Mouse (Mus musculus): ENCODE results near the gene Pdia4.
"Not testable (repeated sequence)": the region's sequence is repeated elsewhere in the genome, so short reads cannot be mapped to it uniquely, and the experiment has no call there.

GRCm38 (mm10) chr6:47857729-47858128 lies 44.5 kb upstream of the Pdia4 start:
- TF ChIP-seq USF1 (IDR thresholded peaks at IDR 0.05; ENCODE audit: low read depth); CTCF (IDR thresholded peaks at IDR 0.05; ENCODE audit: control insufficient read depth, insufficient read depth, insufficient read length); FOSL1 (IDR thresholded peaks at IDR 0.05; ENCODE audit: insufficient read depth, low read length, poor library complexity, severe bottlenecking): not testable (repeated sequence)
